Mouse (Mus musculus): Measurements from ENCODE around the gene Tbcel.

Tbcel gene

DNA sequence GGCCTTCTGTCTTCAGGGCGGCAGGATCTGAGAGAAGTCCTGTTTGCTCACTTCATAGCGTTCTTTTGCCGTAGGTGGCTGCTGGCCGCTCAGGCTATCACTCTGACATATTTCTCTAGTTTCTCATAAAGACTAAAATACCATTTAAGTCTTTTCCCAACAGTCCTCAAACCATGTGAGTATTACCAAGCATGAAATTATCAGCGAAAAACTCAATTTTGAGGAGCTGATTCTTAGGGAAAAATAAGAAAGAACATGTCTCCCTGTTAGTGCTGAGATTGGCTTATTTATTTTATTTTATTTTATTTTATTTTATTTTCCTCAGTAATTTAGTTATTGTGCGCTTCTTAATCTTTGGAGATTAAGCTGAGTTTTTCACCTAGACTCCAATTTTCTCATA lies at the start of gene Tbcel:
Gene Tbcel (minus strand): TSS at position 101 of the 400 bp plus-strand sequence.
- DNase-seq: no peak

DNA sequence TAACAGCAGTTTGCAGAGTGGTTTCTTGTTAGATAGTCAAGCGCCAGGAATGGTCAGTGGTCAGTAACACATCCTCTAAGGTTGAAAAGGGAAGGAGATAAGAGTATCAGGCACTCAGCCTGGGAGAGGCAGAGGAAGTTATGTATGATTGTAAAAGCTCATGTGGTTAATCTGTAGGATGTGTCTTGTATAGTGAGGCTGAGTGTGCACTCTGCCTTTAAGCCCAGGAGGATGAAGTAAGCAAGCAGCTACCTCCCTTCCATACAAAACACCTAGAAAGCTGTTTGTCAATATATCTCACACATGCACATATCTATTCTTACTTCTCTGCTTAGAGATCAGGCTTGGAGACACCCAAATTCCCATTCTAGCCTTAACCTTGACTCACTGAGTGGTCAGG lies 47.6 kb upstream of the Tbcel start:
- no peak for DNase-seq

DNA sequence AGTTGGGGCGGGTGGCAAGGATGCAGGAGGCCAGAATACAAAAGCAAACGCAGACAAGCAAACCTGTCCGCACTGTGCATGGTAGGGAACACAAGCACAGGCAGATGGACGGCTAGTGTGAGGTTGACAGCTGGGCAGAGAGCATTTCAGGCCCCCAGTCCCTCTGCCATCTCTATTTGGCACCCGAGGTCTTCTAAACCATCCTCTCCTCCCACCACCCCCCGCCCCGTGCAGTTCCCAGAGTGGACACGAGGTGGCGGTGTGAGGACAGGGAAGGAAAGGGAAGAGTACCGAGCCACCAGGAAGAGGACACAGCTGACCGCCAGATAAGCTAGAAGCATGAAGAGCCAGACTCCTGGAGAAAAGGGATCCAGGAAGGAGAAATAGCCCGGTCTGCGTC lies 42.5 kb upstream of the Tbcel start:
- peak; percentile 52 for DNase-seq

DNA sequence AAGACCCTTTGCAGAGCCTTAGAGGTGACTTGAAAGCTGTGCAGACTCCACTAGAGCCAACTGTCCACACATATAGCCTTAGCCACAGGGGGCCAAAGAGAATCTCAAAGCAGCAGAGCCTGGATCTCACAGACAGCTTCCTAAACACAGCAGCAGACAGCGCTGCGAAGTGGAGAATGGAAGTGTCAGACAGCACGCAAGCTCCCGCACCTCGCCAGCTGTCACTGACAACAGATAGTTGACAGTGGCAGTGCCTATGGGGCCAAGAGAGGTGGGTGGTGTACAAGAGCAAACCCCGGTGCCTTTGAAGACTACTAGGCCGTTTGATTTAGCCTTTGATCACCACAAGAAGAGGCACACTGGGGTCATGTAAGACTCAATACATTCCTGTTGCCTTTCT lies 41.4 kb upstream of the Tbcel start:
- DNase-seq: no peak

DNA sequence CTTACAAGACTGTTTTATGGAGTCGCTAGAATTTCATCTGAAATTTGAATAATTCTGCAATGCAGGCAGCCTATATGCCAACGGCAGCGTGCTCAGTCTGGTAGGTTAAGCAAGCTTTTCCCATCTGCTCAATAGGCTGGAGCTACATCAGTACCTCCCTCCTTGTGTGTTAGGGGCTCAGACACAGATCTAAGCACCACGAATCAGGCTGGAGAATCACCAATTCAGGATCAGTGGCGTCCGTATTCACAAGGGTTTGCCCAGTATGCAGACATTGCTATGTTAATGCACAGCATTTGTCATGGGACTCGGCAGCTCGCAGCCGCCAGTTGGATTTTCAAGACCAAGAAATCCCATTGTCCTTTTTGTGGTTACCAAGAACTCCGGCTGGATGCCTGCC lies 36.9 kb upstream of the Tbcel start:
- no peak for DNase-seq

DNA sequence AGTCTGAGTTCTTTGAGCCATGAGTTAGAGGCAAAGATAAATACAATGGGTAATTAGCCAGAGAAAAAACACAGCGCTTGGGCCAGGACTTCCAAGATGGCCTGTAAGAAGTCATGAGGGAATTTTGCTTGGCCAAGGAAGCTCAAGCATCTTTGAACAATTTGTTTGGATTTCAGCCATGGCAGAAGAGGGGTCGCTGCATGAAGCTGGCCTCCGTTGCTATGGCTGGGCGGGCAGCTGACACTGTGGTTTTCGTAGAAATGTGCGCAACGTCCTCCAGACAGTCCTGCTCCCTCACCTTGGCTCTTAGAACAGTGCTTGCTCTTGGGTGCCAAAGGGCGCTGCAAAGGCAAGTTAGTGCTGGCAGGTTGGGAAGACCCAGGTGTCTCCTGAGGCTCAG lies 25.9 kb upstream of the Tbcel start:
- no peak for DNase-seq

DNA sequence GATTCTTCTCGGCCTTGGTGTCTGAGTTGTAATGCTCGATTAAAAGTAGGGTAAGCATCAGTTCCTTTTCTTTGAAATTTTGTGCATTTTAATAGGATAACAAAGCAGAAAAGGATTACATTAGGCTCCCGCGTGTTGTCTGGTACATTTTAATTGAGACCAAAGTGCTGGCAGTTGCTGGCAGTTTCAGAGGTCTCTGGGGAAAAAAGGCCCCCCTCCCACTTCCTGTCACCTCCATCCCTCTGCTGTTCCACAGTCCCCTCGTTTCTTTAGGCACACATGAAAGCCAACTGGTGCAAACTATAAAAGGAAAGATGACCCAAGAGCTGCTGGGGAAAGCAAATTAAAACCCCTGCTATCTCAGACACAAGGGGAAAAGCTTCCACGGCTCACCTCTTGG lies 25.4 kb upstream of the Tbcel start:
- no peak for DNase-seq

DNA sequence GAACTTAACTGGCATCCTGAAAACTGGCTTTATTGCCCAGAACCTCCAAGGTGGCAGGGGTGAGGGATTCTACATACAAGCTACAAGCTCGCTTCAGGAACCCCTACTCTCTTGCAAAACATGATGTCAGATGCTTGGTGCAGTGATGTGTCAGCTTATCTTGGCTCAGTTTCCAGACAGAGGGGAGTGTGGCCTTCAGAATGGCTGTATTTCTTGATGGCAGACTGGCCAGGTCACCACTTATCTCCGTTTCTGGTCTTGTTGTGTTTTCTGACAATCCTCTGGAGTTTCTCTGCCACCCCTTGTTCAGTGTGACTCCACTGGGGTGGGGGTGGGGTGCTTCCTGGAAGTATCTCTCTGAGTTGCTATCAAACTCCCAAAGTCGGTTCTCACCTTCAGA lies 24.3 kb upstream of the Tbcel start:
- DNase-seq: no peak

DNA sequence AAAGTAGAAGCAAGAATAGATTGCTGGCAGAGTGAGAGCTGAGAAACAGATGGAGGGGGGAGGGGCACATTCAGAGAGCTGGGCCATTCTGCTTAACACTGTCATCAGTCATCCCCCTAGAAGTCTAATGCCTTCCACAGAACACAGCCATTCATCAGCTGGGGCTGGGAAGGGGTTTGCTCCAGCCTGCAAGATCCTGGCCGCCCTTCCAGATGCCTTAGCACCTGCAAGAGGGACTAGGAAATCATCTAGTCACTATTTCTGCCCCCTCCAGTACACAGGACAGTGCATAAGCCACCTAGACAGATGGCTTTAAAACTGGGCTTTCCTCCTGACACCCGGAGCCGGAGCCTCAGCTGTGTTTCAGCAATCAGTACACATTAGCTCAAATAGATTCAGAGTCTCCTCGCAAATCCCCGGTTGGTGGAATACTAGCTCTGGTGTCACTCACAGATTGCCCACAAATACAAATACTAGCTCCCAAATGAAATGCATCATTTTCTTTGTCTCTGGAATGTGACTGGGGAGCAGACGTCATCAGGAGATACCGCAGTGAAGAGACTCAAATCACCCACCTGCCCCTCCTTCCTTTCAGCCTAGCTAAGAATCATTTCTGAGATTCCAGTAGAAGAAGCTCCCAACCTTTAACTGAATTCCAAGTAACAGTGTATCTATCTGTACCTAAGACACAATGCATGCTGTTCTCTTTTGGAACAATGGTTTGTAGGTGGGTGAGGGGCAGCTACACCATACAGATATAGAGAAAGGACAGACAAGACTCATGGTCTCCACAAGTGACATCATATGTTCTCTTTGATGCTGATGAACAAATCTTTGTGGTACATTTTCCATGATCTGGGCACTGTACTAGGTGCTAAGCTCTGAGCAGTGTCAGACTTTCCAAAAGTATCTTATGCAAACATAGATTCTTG lies 22.9 kb upstream of the Tbcel start:
- DNase-seq: no peak

DNA sequence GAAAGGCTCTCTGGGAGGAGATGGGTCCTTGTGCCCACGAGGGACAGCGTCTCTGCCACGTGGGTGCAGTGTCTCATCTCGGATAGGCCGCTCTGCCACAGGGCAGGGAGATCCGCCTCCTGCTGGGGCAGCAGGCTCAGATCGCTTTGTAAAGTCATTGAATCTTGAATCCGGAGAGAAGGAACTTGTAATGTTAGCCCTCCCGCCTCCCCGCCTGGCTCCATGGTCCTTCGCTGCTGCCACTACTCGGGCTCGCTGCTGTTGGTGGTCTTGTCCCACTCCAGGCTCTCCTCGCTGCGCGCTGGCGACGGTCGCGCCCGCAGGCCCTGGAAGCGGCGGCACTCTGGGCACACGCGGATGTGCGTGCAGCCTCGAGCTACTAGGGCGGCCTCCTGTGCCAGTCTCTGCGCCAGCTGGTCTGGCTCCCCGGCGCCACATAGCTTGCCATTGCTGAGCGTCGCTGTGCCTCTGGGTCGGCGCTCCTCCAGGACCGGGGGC lies 13.0 kb upstream of the Tbcel start:
- DNase-seq: peak; percentile 19

DNA sequence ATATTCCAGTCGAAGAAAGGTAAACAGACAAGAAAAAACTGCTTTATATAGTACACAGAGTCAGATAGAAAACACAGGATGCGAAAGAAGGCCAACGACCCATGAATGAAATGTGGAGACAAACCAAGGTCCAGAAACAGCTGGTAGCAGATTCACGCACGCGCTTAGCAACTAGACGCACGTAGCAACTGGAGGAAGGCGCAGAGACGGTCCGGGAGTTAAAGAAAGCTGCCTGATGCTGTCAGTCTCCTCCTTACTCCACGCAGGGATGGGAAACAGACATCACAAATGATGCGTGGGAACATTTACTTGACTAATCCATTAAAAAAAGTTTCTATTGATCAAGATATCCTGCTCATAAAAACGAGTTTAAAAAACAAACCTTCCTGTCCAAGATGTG lies 10.6 kb upstream of the Tbcel start:
- no peak for DNase-seq

DNA sequence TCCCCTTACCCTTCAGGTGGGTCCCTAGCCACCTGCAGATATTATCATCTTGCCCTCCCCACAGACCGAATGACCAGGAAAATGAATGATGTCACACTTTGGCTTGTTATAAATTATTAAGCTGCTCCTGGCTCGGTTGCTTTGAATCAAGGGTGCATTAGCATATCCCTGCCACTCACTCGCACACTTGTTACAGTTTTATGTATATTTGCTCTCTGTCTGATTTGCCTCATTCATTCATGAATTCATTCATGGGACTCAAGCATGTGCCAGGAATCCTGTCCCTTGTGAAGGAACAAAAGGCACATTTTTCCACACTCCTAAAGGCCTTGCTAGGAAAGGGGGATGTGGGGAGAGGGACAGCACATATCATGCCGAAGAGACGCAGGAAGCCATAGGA lies 5.5 kb upstream of the Tbcel start:
- DNase-seq: peak; percentile 32

DNA sequence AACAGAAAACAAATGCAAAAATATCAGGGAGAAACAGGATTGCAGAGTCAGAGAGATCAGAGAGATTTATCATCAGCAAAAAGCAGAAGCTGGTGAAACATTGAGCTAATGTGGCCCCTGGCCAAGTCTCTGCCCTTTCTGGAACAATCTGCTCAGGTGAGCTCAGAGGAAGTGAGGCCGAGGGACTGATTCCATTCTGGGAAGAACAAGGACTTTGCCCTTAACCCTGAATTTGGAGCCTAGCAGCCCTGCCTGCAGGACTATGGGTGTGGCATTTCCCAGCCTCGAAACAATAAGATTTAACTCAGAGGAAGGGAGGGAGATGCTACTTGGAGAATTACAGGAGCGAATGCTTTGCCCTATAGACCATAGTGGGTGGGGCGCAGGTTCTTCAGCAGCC lies 4.7 kb upstream of the Tbcel start:
- DNase-seq: peak; percentile 92

DNA sequence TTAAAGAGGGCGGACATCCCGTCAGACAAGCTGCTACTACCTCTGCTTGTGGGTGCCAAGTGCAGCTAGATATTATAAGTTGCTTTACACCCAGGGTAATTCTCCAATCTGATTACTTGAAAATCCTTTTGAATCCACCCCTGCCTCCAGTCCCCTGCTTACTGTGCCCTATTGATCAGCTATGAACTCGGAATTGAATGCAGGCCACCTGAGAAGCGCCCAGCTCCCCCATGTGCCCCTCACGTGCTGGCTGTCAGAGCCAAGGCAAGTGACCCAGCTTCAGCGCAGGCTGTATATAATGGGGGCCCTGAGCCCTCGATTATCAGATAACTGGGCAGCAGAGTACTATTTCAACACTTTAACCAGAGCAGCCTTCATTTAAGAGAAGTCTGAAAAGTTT lies 626 bp upstream of the Tbcel start:
- DNase-seq: no peak

DNA sequence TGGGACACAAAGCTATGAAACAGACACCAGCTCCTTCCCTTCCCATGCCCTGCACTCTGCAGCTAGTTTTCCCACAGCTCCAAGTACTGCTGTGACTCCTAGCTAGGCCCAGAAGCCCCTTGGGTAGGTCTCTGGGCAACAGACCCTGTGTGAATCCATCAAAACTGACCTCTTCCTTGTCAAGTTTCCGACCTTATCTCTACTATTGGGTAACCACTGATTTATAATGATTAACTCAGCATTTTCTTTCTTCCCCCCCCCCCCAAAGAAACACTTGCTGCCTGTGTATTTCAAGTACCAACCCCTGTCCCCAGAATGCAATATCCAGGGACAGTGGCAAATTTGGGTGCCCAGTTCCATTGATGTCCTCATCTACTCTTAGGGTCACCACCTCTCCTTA lies 587 bp downstream of the Tbcel start:
- DNase-seq: no peak

DNA sequence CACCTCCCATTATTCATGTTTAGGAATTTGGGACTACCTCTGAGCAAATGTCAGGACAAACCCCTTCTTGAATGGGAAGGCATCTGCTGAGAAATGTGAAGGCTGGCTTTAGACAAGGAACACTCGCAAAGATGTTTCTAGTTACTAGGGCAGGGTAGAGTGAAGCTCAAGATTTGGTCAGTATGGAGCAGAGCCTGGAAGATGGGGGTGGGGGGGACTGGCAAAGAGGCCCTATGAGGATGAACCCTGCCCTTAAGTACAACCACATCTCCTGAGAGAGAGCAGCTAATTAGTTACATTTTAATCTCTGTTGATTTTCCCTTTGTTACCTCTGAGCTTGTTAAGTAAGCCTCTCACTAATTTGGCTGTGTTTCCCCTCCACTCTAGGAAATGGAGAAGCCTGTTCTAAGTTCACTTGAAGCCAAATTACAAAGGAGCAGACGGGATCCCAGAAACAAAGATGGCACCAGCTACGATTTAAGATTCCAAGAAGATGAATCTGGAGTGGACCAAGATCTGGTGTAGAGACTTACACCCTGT lies 2.6 kb downstream of the Tbcel start:
- peak; percentile 70 for DNase-seq

DNA sequence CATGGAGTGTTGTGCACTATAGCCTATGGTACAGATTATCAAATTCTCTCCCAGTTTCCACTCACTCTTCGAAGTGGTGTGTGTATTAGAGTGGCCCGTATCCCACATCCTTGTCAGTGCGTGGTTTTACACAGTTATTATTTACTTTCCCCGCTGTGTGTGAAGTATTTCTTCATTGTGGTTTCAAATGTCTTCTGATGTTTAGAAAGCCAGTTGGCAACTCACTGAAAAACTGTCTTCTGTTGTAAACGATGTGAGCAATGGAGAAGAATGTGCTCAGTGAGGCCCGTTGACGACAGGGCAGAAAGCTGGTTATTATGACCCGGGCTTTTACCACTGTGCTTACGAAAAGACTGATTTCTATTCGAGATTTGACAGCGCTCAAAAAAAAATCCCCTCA lies 3.0 kb downstream of the Tbcel start:
- DNase-seq: no peak

DNA sequence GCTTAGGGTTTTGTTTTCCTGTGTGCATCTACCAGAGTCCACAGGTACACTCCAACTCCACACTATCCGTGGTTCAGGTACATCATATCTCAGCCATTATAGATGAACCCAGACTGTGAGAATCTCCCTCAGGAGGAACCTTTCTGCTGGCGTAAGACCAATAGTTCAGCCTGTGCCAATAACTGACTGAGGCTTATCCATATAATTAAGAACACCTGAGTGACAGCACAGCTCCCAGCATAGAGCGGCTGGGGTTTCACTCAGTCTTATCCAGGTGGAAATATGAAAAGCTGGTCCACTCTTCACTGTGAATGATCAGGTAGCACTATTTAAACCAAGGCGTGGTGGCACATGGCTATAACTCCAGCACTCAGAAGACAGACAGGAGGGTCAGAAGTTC lies 3.9 kb downstream of the Tbcel start:
- DNase-seq: no peak

DNA sequence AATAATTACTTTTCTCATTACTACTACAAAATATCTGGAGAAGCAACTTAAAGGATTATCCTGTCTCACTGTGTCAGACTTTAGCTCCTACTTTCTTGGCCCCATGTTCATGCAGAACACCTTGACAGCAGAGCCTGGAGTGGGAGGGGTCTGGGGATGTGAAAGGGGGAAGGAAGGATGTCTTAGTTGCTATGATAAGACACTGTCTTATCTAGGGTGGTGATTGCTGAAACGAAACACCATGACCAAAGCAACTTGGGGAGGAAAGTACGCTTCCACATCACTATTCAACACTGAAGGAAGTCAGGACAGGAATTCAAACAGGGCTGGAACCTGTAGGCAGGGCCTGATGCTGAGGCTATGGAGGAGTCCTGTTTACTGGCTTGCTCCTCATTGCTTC lies 11.3 kb downstream of the Tbcel start:
- no peak for DNase-seq

DNA sequence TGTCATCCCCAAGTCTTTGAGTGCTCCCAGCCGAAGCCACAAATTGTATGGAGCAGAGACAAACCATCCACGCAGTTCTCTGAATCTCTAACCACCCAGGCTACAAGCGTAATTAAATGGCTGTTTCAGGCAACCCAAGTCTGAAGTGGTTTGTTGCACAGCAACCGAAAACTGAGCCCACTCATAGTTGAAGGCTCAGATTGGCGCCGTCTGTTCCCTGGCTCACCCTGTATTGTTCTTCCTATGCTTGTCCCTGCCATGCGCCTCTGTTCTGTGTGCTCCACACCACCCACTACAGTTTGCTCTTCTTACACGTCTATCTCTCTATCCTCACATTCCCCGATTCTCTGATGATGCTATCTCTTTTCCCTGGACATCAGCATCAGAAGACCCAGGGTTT lies 15.8 kb downstream of the Tbcel start:
- no peak for DNase-seq

DNA sequence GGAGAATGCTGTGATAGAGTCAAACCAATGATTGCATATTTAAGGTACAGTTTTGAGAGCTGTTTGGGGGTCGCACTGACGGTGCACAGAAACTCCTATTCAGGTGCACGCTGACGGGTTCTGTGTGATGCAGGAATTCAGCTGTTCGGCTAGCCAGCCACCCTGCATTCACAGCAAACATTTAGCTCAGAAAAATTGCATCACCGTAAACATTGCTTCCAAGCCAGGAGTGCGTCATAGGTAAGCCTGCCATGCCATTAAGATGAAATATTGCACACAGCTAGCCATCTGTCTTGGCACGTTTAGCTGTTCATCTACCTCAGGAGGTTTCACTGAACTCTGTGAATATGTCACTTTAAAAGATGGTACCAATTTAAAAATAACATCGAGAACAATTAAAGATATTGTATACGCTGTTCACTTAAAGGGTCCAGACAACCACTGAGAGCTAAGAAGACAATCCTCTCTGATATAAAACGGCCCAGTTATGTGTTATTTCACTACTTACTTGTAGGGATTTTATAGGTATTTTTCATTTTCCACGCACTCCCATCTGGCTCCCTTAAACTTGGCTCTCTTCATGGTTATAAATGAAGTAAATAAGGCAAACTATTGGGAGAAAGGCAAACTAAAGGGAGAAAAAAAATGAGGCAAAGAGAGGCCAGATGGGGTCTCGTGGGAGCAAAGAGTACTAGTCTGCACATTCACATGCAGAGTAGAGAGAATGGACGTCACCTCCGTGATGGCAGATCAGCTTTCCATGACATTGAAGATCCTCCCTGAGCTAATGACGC lies 16.8 kb downstream of the Tbcel start:
- DNase-seq: no peak

DNA sequence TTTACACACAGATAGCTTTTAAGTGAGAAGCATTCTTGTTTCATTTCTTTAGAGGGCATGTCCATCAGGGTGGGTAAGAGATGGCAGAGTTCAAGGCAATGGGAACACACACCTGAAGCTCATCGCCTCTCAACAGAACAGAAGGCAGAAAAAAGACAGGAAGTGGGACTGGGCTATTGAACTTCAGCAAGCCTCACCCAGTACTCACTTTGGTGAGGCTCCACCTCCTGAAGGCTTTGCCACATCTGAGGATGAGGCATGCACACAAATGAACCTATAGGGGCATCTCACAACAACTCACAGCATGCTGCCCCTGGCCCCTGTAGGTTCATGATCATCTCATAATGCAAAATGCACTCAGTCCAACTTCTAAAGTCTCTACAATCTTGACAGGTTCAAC lies 19.5 kb downstream of the Tbcel start:
- no peak for DNase-seq

DNA sequence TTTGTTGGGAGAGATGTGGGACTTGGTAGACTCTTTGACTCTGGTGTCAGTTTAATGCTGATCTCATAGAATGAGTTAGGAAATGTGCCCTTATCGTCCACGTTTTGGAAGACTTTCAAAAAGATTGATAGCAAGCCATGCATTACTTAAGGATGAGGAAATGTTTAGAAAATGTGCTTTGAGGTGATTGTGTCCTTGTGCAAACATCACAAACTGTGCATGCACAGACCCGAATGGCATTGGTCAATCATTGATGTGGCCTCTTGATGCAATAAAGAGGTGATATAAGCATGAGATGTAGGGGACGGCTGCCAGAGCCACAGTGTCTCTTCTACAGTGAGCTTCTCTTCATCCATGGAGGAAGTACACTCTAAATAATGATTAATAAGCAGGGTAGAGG lies 20.7 kb downstream of the Tbcel start:
- no peak for DNase-seq

DNA sequence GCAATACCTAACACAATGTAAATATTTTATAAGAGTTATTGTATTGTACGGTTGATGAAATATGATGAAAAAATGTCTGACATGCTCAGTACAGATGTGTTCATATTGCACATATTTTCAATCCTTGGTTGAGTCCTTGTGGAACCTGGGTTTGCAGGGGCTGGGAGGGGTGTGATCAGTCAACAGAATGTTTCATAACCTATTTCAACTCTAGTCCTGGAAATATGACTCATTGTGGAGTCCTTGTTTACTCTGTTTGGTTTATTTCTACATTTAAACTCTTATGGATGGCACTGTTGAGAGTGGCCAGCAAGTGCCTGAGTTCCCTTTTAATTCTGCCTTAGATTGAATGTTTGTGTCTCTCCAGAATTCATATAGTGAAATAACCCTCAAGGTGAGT lies 22.9 kb downstream of the Tbcel start:
- no peak for DNase-seq
